Mouse (Mus musculus) central nervous system, embryonic 14 days (tissue): ENCODE data around the gene Zfp398. TPM values are rescaled to one million over a fixed set of nuclear protein-coding genes. Genes with fewer than 3 reads are reported as not detected.

Experiments
- polyA plus RNA-seq: library from polyadenylated mRNA; depleted of rRNA; stranded (reverse); fragments of >200 nt; gene quantifications from 2 replicates; pipeline ENCODE4 v1.2.3, GENCODE M21; 2012; rRNA removed

The Zfp398 gene
- 14.3 and 14.9 TPM in 2 replicates for polyA plus RNA-seq

DNA sequence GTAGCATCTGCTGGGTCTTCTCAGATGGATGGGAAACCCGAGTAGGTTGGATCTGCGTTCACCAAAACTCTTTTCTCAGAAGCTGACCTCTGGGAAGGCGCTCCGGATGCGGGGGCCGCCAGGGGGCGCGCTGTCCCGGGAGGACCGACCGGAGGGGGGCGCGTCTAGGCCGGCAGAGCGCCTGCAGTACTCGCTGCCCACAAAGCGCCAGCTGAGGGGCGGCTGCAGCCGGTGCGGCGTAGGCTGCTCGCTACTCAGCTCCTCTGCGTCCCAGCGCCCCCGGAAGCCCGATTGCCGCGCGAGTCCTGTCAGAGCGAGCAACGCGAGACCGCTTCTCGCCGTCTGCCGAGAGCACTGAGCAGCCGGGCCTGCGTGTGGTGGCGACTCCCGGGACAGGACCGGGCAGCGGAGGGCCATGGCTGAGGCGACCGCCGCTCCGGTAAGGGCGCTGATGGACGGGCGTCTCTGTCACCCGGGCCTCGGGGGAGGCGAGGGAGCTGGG, at the start of gene Zfp398:
TSS of gene Zfp398 (plus strand) at position 180 of the 502 bp plus-strand sequence.

GRCm38 (mm10) chr6:47813257-47813878, 22.1 kb upstream of the Zfp398 start, which contains the start of gene Pdia4:
Gene Pdia4, minus strand, starts transcription at chr6:47813430.

GRCm38 (mm10) chr6:47830104-47831078, 5.1 kb upstream of the Zfp398 start, which contains the start of gene Zfp786:
Gene Zfp786, minus strand, starts transcription at chr6:47830867.

DNA sequence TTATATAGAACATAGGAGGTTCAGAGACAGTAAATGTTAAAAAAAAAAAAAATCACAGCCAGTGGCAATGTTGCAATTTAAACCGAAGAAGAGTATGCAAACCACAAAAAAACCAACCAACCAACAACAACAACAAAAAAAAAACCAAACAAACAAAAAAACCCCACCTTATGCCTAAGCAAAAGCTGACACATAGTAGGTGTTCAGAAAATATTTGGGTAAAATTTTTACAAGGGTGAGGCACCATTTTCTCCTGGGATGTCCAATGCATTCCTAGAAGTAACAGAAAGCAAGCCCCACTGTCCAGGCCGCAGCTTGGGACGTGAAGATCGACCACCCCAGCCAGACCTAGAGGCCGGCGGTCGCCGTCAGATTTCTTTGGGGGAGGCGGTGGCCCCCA, 41.6 kb downstream of the Zfp398 start, which contains the start of gene Zfp282:
TSS of gene Zfp282 (plus strand) at position 147 of the 400 bp plus-strand sequence.

DNA sequence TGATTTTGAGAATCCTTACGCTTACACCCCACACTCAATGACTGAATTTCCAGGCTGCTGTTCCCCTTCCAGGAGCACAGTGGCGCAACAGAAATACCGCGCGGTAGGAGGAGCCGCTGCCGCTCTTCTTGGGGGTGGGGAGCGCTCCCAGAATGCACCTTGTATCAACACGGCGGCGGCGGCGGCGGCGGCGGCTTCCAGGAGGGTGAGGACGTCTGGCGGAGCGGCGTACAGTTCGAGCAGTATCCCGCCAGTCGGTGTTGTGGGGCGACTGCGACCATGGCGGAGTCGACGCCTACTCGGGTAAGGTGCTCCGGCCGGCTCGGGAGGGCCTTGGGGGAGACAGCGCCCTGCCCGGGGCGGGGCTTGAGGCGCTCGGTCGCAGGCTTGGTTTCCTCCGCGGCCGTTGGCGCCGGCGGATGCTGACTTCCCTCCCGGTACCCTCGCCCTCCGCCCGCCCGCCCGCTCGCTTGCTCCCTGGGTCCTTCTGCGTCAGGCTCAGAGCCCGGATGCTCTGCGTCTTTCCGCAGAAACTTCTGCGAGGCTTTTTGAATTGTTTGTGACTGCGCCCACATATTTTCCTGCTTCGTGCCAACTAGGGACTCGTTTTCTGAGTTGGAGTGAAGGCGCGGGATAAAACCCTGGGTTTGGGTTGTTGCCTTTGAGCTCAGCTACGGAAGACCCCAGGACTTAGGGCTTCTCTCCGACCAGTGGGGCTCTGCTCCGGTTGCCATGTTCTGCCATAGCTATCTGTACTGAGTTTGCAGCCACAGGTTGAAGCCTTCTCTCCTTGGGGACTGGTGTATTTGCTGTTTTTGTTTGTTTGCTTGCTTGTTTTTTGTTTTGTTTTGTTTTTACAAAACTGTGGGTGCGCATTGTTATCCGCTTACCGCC, 85.2 kb downstream of the Zfp398 start, which contains the start of gene Zfp212:
TSS of gene Zfp212 (plus strand) at position 30 of the 894 bp plus-strand sequence.

Other genes with a start within 250 kb of the Zfp398 start
- 211 and 271 TPM in 2 replicates for gene Ezh2, start 240.3 kb upstream of the Zfp398 start, polyA plus RNA-seq
- 68.0 and 89.8 TPM in 2 replicates for gene Pdia4, start 22.2 kb upstream of the Zfp398 start, polyA plus RNA-seq
- gene Zfp786, start 4.8 kb upstream of the Zfp398 start, polyA plus RNA-seq: 6.9 and 7.1 TPM in 2 replicates
- 23.3 and 24.3 TPM in 2 replicates for gene Zfp282, start 41.5 kb downstream of the Zfp398 start, polyA plus RNA-seq
- gene Zfp212, start 84.8 kb downstream of the Zfp398 start, polyA plus RNA-seq: 21.3 and 23.1 TPM in 2 replicates
- 24.5 and 26.9 TPM in 2 replicates for gene Zfp956, start 117.7 kb downstream of the Zfp398 start, polyA plus RNA-seq
- 17.5 and 20.5 TPM in 2 replicates for gene Zfp777, start 213.2 kb downstream of the Zfp398 start, polyA plus RNA-seq